Mouse (Mus musculus) kidney, adult 2 months (tissue): ENCODE measurements around the gene Spx.

Experiments used
- CTCF ChIP-seq: fragments of 200-500 bp; conservative IDR thresholded peaks from 2 replicates; pipeline ENCODE4 v1.5.1; 2011; ENCODE audit warnings: low read depth, mild to moderate bottlenecking, control low read depth, low read length, moderate library complexity, mixed read lengths; ENCODE audit not compliant: insufficient read depth, insufficient read length
- POLR2A ChIP-seq: fragments of 200-500 bp; IDR thresholded peaks from one replicate; pipeline ENCODE4 v1.6.1; 2011; ENCODE audit warnings: low read depth, low read length, control low read depth

- TF ChIP-seq POLR2A (no peak), CTCF (no peak)
Measured at GRCm38 (mm10) chr6:142451381-142451780, 38.1 kb downstream of the Spx start.
